26 mouse cellular contexts compared by ENCODE assay signal in the genomic region with DNA sequence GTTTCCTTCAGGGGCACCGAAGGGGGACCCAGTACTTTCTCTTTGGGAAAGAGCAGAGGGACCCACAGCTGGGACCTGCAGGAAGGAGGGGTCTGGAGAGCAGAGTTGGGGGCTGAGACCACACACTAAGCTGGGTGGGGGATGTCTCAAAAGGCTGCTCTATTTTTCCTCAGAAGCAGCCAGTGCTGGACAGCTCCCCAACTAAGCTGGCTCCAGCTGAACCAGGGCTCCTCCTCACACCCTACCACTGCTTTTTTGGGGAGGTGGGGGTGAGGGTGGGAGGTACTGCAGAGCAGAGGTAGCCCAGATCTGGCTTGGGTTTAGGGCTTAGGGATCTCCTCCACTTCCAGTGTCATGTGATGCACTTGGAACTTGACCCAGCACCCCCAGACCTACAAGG. TPM values are rescaled to one million over a fixed set of nuclear protein-coding genes. Genes with fewer than 3 reads are reported as not detected.
A peak's percentile ranks its signal among the peaks of the same experiment; 100 is the strongest.
DNase-seq lines count a peak whose midpoint lies in the region; ATAC-seq and TF ChIP-seq lines count a peak whose summit lies in the region.
"Had no signal": no experiment of that assay in that cellular context is flagged by ENCODE, and none has a peak within 500 bp of the region (broad histone marks: within the 10 kb centered on the region; RNA-seq: fewer than 3 reads in every experiment).

No protein-coding gene starts in this region.

- DNase-seq in embryo, embryonic 11 days: peak; percentile 37
- no peak for DNase-seq in embryo, embryonic 10 days (ENCODE audit: low spot score)
- peak; percentile 16 for DNase-seq in thymus, postnatal 14 days
- no peak for DNase-seq in thymus, adult 2 months
- peak; percentile 57 for DNase-seq in adipocyte (ENCODE audit: low spot score)
- DNase-seq in forebrain, embryonic 14.5 days (ENCODE audit: low spot score): no peak
- DNase-seq in forebrain, embryonic 10.5 days (ENCODE audit: extremely low spot score, low spot score): no peak
- DNase-seq: adrenal gland, postnatal 14 days; cerebellum, adult 11-12 months; cerebellum, adult 9-11 months; heart, postnatal 14 days; kidney, adult 11 months; layer of hippocampus, postnatal 36 days; left cerebral cortex, postnatal 4 days; liver, embryonic 13.5 days; lung, adult 18-20 months; lung, postnatal 10 days had no signal

- no peaks in the 10 kb centered on the region for H3K27me3 ChIP-seq in thymus, adult 2 months (ENCODE audit: control insufficient read depth, insufficient read depth, low read length)
- H3K27me3 ChIP-seq in myocyte (ENCODE audit: control insufficient read depth, insufficient read depth, insufficient read length): no peaks in the 10 kb centered on the region
- no peaks in the 10 kb centered on the region for H3K27me3 ChIP-seq in forebrain, embryonic 14.5 days (replicated peaks; ENCODE audit: control insufficient read depth, insufficient read depth, low read length)
- H3K27me3 ChIP-seq in forebrain, embryonic 10.5 days (ENCODE audit: poor library complexity, severe bottlenecking): peaks cover 23% of the 10 kb centered on the region
- H3K27me3 ChIP-seq: hindbrain, embryonic 15.5 days; limb, embryonic 15.5 days; midbrain, embryonic 15.5 days; neural tube, embryonic 12.5 days had no signal

- no peak overlapping the region for H3K27ac ChIP-seq in thymus, adult 2 months (ENCODE audit: control insufficient read depth, insufficient read depth, low read length)
- no peak overlapping the region for H3K27ac ChIP-seq in forebrain, embryonic 14.5 days (ENCODE audit: low read depth, low read length)
- no peak overlapping the region for H3K27ac ChIP-seq in forebrain, embryonic 10.5 days
- H3K27ac ChIP-seq: hindbrain, embryonic 10.5 days; hindbrain, embryonic 15.5 days; kidney, embryonic 15.5 days; limb, embryonic 15.5 days; liver, embryonic 13.5 days; midbrain, embryonic 15.5 days; neural tube, embryonic 12.5 days had no signal

- no peak overlapping the region; the same call in 1 of the 2 replicates for H3K9ac ChIP-seq in forebrain, embryonic 14.5 days (ENCODE audit: low read length)
- H3K9ac ChIP-seq: hindbrain, embryonic 15.5 days; kidney, embryonic 15.5 days; limb, embryonic 15.5 days; liver, embryonic 13.5 days; midbrain, embryonic 15.5 days; neural tube, embryonic 12.5 days had no signal

- H3K36me3 ChIP-seq in thymus, adult 2 months (ENCODE audit: control insufficient read depth, insufficient read depth, low read length): no peaks in the 10 kb centered on the region
- no peaks in the 10 kb centered on the region for H3K36me3 ChIP-seq in myocyte (ENCODE audit: control insufficient read depth, insufficient read depth)
- no peaks in the 10 kb centered on the region for H3K36me3 ChIP-seq in forebrain, embryonic 14.5 days (ENCODE audit: control insufficient read depth, insufficient read depth, low read length)
- 0 out of 2 replicates have a peak, but pooled peaks cover 6% of the 10 kb centered on the region for H3K36me3 ChIP-seq in forebrain, embryonic 10.5 days (replicated peaks)
- H3K36me3 ChIP-seq: hindbrain, embryonic 10.5 days; hindbrain, embryonic 15.5 days; kidney, embryonic 15.5 days; limb, embryonic 15.5 days; liver, embryonic 13.5 days; midbrain, embryonic 15.5 days; neural tube, embryonic 12.5 days had no signal

- H3K4me3 ChIP-seq in thymus, adult 2 months (ENCODE audit: control insufficient read depth, insufficient read depth, low read length): no peak overlapping the region
- H3K4me3 ChIP-seq in myocyte: no peak overlapping the region
- H3K4me3 ChIP-seq in forebrain, embryonic 14.5 days (ENCODE audit: low read depth, low read length): no peak overlapping the region
- H3K4me3 ChIP-seq in forebrain, embryonic 10.5 days: no peak overlapping the region
- H3K4me3 ChIP-seq: hindbrain, embryonic 10.5 days; hindbrain, embryonic 15.5 days; kidney, embryonic 15.5 days; limb, embryonic 15.5 days; liver, embryonic 13.5 days; midbrain, embryonic 15.5 days; neural tube, embryonic 12.5 days had no signal

- TF ChIP-seq POLR2A in thymus, adult 2 months (IDR thresholded peaks at IDR 0.05; ENCODE audit: control insufficient read depth, extremely low read depth, insufficient read depth, low read length, poor library complexity): no peak
- no peak for TF ChIP-seq POLR2A in myocyte (IDR thresholded peaks at IDR 0.05; ENCODE audit: insufficient read length, low read depth)

- TF ChIP-seq CTCF in thymus, adult 2 months (IDR thresholded peaks at IDR 0.05; ENCODE audit: borderline replicate concordance, control insufficient read depth, extremely low read depth, insufficient read depth, low read length, poor library complexity): no peak

- H3K4me1 ChIP-seq in thymus, adult 2 months (replicated peaks; ENCODE audit: control insufficient read depth, insufficient read depth, low read length): peaks cover 26% of the 10 kb centered on the region
- H3K4me1 ChIP-seq in forebrain, embryonic 14.5 days (ENCODE audit: control insufficient read depth, insufficient read depth, low read length): peaks cover 10% of the 10 kb centered on the region
- peaks cover 52% of the 10 kb centered on the region for H3K4me1 ChIP-seq in forebrain, embryonic 10.5 days

- H3ac ChIP-seq in myocyte (ENCODE audit: control insufficient read depth, insufficient read length): no peak overlapping the region

- WGBS in thymus, adult 2 months: 100% methylated on average over 1 of the region's 1 CpGs
- WGBS in forebrain, embryonic 14.5 days: 55% methylated on average over 1 of the region's 1 CpGs
- 41% methylated on average over 1 of the region's 1 CpGs for WGBS in forebrain, embryonic 10.5 days

- H3K4me2 ChIP-seq in myocyte (ENCODE audit: low read depth): no peak overlapping the region
- no peak overlapping the region for H3K4me2 ChIP-seq in forebrain, embryonic 14.5 days (ENCODE audit: low read length)
- H3K4me2 ChIP-seq: hindbrain, embryonic 15.5 days; kidney, embryonic 15.5 days; limb, embryonic 15.5 days; liver, embryonic 13.5 days; midbrain, embryonic 15.5 days; neural tube, embryonic 12.5 days had no signal

- H3K9me3 ChIP-seq in forebrain, embryonic 14.5 days (replicated peaks; ENCODE audit: control insufficient read depth, low read length): no peaks in the 10 kb centered on the region
- no peaks in the 10 kb centered on the region for H3K9me3 ChIP-seq in forebrain, embryonic 10.5 days
- H3K9me3 ChIP-seq: hindbrain, embryonic 10.5 days; hindbrain, embryonic 15.5 days; kidney, embryonic 15.5 days; limb, embryonic 15.5 days; liver, embryonic 13.5 days; midbrain, embryonic 15.5 days; neural tube, embryonic 12.5 days had no signal

- no peaks in the 10 kb centered on the region for H3K79me2 ChIP-seq in myocyte (ENCODE audit: control insufficient read depth, insufficient read depth)

- ATAC-seq in forebrain, embryonic 14.5 days: no peak
- ATAC-seq: forebrain, embryonic 16.5 days; inflammation-experienced regulatory T-cells, adult 6 months; midbrain, embryonic 15.5 days had no signal

TF ChIP-seq in myocyte, 11 proteins besides CTCF, POLR2A, EP300 and RAD21:
- TF ChIP-seq MYOG (IDR thresholded peaks at IDR 0.05; ENCODE audit: control insufficient read depth in 1 of 3, insufficient read depth in 1 of 3, insufficient read length in 2 of 3, low read depth in 2 of 3) (no peak), MAX (IDR thresholded peaks at IDR 0.05; ENCODE audit: low read depth) (no peak), REST (IDR thresholded peaks at IDR 0.05; ENCODE audit: insufficient read depth, insufficient read length) (peak; percentile 61), TCF12 (IDR thresholded peaks at IDR 0.05; ENCODE audit: insufficient read depth, poor library complexity, severe bottlenecking) (no peak)

RNA-seq across cellular contexts. Expression of gene Sh2b2, which starts 6.0 kb away (rescaled TPM):
- polyA plus RNA-seq in thymus, adult 2 months (2012; rRNA removed): 16.1 and 20.7 TPM in 2 replicates
- 7.7 TPM for polyA plus RNA-seq in myocyte (2012; fragmentation: generic; extraction: Trizol)
- polyA plus RNA-seq in forebrain, embryonic 14.5 days (2014; fragmentation: Nextera tagmentation; extraction: Ambion mirVana): 16.5 and 22.6 TPM in 2 replicates
- 12.5 and 13.1 TPM in 2 replicates for polyA plus RNA-seq in forebrain, embryonic 10.5 days (2016; fragmentation: Nextera tagmentation; extraction: Ambion mirVana)

RNA-seq across cellular contexts. Expression of gene Prkrip1, which starts 41.6 kb away (rescaled TPM):
- polyA plus RNA-seq in thymus, adult 2 months (2012; rRNA removed): 15.9 and 20.7 TPM in 2 replicates
- polyA plus RNA-seq in myocyte (2012; fragmentation: generic; extraction: Trizol): 58.4 TPM
- polyA plus RNA-seq in forebrain, embryonic 14.5 days (2014; fragmentation: Nextera tagmentation; extraction: Ambion mirVana): 66.2 and 69.4 TPM in 2 replicates
- 62.3 and 69.2 TPM in 2 replicates for polyA plus RNA-seq in forebrain, embryonic 10.5 days (2016; fragmentation: Nextera tagmentation; extraction: Ambion mirVana)

Comparison
In these comparisons a context has a peak if more than half of its experiments do, and no peak if none do; other contexts are left out.
1. DNase-seq: peak in embryo, embryonic 11 days (single experiment), thymus, postnatal 14 days (single experiment) and adipocyte (single experiment); none in embryo, embryonic 10 days (single experiment), thymus, adult 2 months (single experiment), forebrain, embryonic 14.5 days (single experiment) and forebrain, embryonic 10.5 days (single experiment).